Mouse (Mus musculus) gastrocnemius, adult 2 months (tissue): ENCODE measurements around the gene Rab6b. TPM values are rescaled to one million over a fixed set of nuclear protein-coding genes. Genes with fewer than 3 reads are reported as not detected.

ENCODE experiments used
- DNase-seq: peaks from one replicate; pipeline ENCODE4 v3.0.0; 2022
- H3K27ac ChIP-seq: fragments of 200-600 bp; 2 replicates; pipeline ENCODE4 v1.8.1; 2022; ENCODE audit warnings: mild to moderate bottlenecking
- H3K4me3 ChIP-seq: fragments of 200-600 bp; 2 replicates; pipeline ENCODE4 v1.8.1; 2022; ENCODE audit warnings: mild to moderate bottlenecking, moderate library complexity
- CTCF ChIP-seq: fragments of 200-600 bp; IDR thresholded peaks from 2 replicates; pipeline ENCODE4 v1.8.1; 2022; ENCODE audit warnings: antibody characterized with exemption, mild to moderate bottlenecking, moderate library complexity
- intact Hi-C: fragments of 180-260 bp; cut with DNase I; formaldehyde crosslinking; loops from one replicate; pipeline ENCODE4 v1.15.1; 2025
- total RNA-seq, 2 experiments: library from RNA; stranded (reverse); gene quantifications; 2 replicates each; pipeline ENCODE4 v1.2.3; 2021

Gene Rab6b
- total RNA-seq, 2 experiments from 2014 or later, result 1.1 to 1.2 TPM

- Histone ChIP-seq H3K4me3 (peak within 1 kb of the TSS; percentile 60), H3K27ac (peak within 1 kb of the TSS; percentile 53)
- intact Hi-C loops, result no loop called here
- peak; percentile 46 for DNase-seq
- no peak for TF ChIP-seq CTCF
Observed at GRCm38 (mm10) chr9:103230151-103230951, 118.8 kb downstream of the Rab6b start, which contains the start of the genes Gm20425 and Trf. Gene Gm20425, minus strand, starts transcription at chr9:103230307. Gene Trf, minus strand, starts transcription at chr9:103230444.

DNA sequence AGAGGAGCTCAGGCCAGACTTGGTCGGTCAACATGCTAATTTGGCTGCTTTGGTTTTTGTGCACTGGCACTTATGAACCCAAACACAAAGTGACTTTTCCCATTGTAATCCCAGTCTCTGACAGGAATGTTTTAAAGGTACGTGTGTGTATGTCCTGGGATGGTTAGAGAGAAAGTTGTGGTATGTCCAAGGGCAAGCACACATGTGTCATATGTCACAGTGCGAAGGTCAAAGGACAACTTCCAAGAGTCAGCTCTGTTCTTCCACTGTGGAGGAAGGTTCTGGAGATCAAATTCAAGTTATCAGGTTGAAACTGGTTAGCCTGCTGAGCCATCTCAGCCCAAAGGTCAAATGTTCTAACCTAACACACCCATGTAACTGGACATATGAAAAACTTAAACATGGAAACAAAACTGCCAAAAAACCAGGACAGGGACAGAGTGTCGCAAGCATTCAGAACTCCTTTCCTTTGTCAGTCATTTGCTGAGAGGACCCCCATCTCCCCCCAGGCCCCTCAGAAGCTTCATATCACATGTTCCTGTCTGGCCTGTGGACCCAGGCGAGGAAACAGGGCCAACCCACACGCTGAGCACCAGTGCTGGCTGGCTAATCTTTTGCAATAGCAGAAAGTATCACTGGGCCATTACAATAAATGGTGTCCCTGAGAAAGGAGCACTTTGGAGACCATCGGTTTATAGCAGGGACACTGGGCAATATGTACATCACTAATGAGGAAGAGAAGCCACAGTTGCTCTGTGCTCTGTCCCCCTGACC, 120.8 kb downstream of the Rab6b start:
- no peak for DNase-seq
- H3K27ac ChIP-seq, result no peak overlapping the region
- intact Hi-C loops, result no loop called here
- no peak overlapping the region for H3K4me3 ChIP-seq
- no peak for TF ChIP-seq CTCF

GRCm38 (mm10) chr9:103233006-103233395, 121.4 kb downstream of the Rab6b start:
- no peak for TF ChIP-seq CTCF
- intact Hi-C loops, result no loop called here
- DNase-seq, result no peak
- no peak overlapping the region for H3K27ac ChIP-seq
- no peak overlapping the region for H3K4me3 ChIP-seq

DNA sequence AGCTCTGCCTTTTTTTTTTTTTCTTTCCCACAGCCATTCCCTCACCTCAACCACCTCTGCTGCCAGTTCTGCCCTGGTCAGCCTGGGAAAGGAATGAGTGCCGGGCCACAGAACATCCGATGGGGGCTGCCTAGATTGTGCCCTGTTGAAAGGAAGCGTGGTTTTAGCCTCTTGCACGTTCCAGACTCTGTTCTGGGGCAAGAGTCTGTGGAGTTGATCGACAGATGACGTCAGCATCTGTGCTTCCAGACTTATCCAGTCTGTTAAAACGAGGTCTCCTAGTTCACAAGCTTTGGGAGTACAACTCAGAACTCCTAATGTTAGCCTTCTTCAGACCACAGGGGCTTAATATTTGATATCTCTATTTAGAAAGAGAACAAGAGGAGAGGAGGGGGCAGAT, 122.5 kb downstream of the Rab6b start:
- intact Hi-C loops, result no loop called here

GRCm38 (mm10) chr9:103234565-103235165, 123.1 kb downstream of the Rab6b start:
- intact Hi-C loops, result no loop called here
- no peak overlapping the region for H3K4me3 ChIP-seq
- H3K27ac ChIP-seq, result 0 out of 2 replicates have a peak overlapping the region, but pooled peaks have one; percentile 1
- no peak for TF ChIP-seq CTCF
- DNase-seq, result peak; percentile 27

More for the DNA sequence above, 122.5 kb downstream of the Rab6b start:
- no peak for TF ChIP-seq CTCF
- H3K4me3 ChIP-seq, result no peak overlapping the region
- DNase-seq, result no peak
- 0 out of 2 replicates have a peak overlapping the region, but pooled peaks have one; percentile 1 for H3K27ac ChIP-seq

Other genes starting within 250 kb of the Rab6b start
- under 1 TPM; 0.59 to 0.84 TPM for gene Slco2a1, start 123.1 kb upstream of the Rab6b start, total RNA-seq
- gene Srprb, start 90.3 kb downstream of the Rab6b start, total RNA-seq, result 10 to 100 TPM; 16.2 to 18.2 TPM
- 1 to 10 TPM; 1.7 to 3.5 TPM for gene Gm20425, start 118.5 kb downstream of the Rab6b start, total RNA-seq
- gene Trf, start 118.7 kb downstream of the Rab6b start, total RNA-seq, result 10 to 100 TPM in 1 of 2 experiments, 1 to 10 TPM in 1; 5.3 to 11.5 TPM
- gene 1300017J02Rik, start 193.3 kb downstream of the Rab6b start, total RNA-seq, result not detected
- 1 to 10 TPM; 6.1 to 6.7 TPM for gene Topbp1, start 193.4 kb downstream of the Rab6b start, total RNA-seq